Mouse (Mus musculus): ENCODE data around the gene Lin52. TPM values are rescaled to one million over a fixed set of nuclear protein-coding genes. Genes with fewer than 3 reads are reported as not detected.

Lin52 gene
- polyA plus RNA-seq (2014; fragmentation: Nextera tagmentation; extraction: Ambion mirVana) = 35.8 and 36.1 TPM in 2 replicates

DNA sequence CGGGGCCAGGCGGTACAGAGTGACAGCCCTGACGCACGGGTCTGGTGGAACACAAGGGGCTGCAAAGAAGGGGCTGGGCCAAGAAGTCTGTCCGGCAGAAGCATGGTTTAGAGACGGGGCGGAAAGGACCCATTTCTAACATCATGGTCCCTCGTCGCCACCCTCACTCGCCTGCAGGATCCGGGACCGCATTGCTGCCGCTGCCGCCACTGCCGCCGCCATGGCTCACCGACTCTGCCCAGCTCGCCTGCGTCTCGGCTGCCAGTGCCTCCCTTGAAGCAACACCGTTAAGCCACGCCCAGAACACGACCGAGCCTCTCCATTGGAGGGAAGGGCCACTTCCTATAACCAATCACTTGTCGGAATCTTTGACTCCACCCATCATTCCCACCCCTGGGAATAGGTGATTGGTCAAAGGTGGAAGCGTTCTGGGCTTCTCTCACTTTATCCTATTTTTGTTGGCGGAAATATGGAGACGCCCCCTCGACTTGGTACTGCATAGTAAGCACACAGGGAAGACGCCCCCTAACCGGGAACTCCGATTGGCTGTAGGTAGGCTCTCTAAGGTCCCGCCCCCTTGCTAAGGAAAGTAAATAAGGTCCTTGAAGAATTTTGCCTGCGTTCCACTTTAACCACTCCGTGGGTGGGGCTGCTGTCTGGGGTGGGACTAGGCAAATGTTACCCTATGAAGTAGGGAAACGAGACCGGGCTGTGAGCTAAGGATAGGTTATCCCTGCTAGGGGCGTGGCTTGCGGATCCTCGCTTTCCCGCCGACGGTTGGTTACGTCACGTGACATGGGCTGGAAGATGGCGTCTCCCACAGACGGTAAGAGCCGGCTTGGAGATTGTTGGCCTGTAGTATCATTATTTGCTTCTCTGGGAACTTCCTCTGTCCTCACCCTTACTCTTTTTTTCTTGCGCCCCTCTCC, at the start of gene Lin52, which contains the start of gene Aldh6a1:
Gene Lin52, plus strand, starts transcription at position 705 of the 929 bp plus-strand sequence.
Gene Aldh6a1, minus strand, starts transcription at position 287 of the 929 bp plus-strand sequence.
- no peak within 1 kb of the TSS for H3K27ac ChIP-seq (replicated peaks; ENCODE audit: low read depth, low read length)
- DNase-seq (ENCODE audit: low spot score) = peak; percentile 100
- peak; percentile 100 for ATAC-seq (replicated peaks; ENCODE audit: insufficient number of reproducible peaks, low FRiP score, low TSS enrichment, low read depth)

DNA sequence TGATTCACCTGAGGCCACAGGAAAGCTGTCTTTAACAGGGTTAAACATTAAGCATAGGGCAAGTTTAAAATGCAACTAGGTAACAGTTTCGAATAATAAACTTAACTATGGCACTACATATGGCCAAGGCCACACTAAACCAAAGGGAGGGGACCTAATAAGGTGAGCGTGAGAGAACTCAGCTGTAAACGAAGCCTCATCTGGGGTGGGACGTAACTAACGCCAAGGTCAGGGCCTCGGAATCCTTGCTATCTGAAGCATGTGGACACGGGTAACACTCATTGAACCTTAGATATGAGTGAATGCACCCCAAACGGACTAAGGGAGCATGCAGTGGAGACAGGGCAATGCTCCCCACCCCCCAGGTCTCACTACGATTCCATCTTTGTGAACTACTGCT, 48.3 kb upstream of the Lin52 start:
- Histone ChIP-seq H3K9ac (replicated peaks; ENCODE audit: low read length) (no peak overlapping the region), H3K9me3 (replicated peaks; ENCODE audit: control insufficient read depth, low read length) (no peaks in the 10 kb centered on the region), H3K4me3 (ENCODE audit: low read depth, low read length) (no peak overlapping the region), H3K36me3 (replicated peaks; ENCODE audit: control insufficient read depth, insufficient read depth, low read depth, low read length) (no peaks in the 10 kb centered on the region), H3K27me3 (ENCODE audit: control insufficient read depth, insufficient read depth, low read length) (no peaks in the 10 kb centered on the region), H3K4me1 (ENCODE audit: control insufficient read depth, insufficient read depth, low read length) (no peaks in the 10 kb centered on the region), H3K4me2 (ENCODE audit: low read depth, low read length) (no peak overlapping the region), H3K27ac (replicated peaks; ENCODE audit: low read depth, low read length) (no peak overlapping the region)
- 74% methylated on average over 9 of the region's 9 CpGs for WGBS
- no peak for ATAC-seq (replicated peaks; ENCODE audit: insufficient number of reproducible peaks, low FRiP score, low TSS enrichment, low read depth)
- no peak for DNase-seq (ENCODE audit: low spot score)

More for the DNA sequence above, at the start of gene Lin52, which contains the start of gene Aldh6a1:
- under 1% methylated on average over 48 of the region's 49 CpGs for WGBS
- Histone ChIP-seq H3K4me3 (ENCODE audit: low read depth, low read length) (peak within 1 kb of the TSS; percentile 60), H3K36me3 (replicated peaks; ENCODE audit: control insufficient read depth, insufficient read depth, low read depth, low read length) (no peaks in the 10 kb centered on the region), H3K9ac (replicated peaks; ENCODE audit: low read length) (peak within 1 kb of the TSS; percentile 63), H3K4me1 (ENCODE audit: control insufficient read depth, insufficient read depth, low read length) (no peaks in the 10 kb centered on the region), H3K9me3 (replicated peaks; ENCODE audit: control insufficient read depth, low read length) (no peaks in the 10 kb centered on the region), H3K4me2 (ENCODE audit: low read depth, low read length) (peak within 1 kb of the TSS; percentile 91), H3K27me3 (ENCODE audit: control insufficient read depth, insufficient read depth, low read length) (no peaks in the 10 kb centered on the region)

DNA sequence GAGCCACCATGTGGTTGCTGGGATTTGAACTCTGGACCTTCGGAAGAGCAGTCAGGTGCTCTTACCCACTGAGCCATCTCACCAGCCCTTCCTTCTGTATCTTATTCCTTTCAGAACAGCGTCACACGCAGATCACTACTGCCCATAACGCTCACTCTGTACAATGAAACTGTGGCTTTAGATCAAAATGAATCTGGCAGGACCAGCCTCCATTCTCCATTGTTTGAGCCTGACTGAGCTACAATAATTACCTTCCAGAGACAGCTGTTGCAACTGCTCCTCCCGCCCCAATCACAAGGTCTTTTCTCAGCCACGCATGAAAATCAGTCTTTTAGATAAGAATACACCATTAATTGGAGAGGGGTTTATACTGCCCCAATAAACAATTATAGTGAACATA, 46.7 kb upstream of the Lin52 start:
- no peaks in the 10 kb centered on the region for H3K9me3 ChIP-seq (replicated peaks; ENCODE audit: control insufficient read depth, low read length)
- no peak overlapping the region for H3K4me3 ChIP-seq (ENCODE audit: low read depth, low read length)
- WGBS = 93% methylated on average over 6 of the region's 6 CpGs
- no peak overlapping the region for H3K27ac ChIP-seq (replicated peaks; ENCODE audit: low read depth, low read length)
- H3K27me3 ChIP-seq (ENCODE audit: control insufficient read depth, insufficient read depth, low read length) = no peaks in the 10 kb centered on the region
- no peak overlapping the region for H3K4me2 ChIP-seq (ENCODE audit: low read depth, low read length)
- DNase-seq (ENCODE audit: low spot score) (no peak), ATAC-seq (replicated peaks; ENCODE audit: insufficient number of reproducible peaks, low FRiP score, low TSS enrichment, low read depth) (no peak)
- H3K36me3 ChIP-seq (replicated peaks; ENCODE audit: control insufficient read depth, insufficient read depth, low read depth, low read length) = no peaks in the 10 kb centered on the region
- H3K9ac ChIP-seq (replicated peaks; ENCODE audit: low read length) = no peak overlapping the region
- H3K4me1 ChIP-seq (ENCODE audit: control insufficient read depth, insufficient read depth, low read length) = no peaks in the 10 kb centered on the region

DNA sequence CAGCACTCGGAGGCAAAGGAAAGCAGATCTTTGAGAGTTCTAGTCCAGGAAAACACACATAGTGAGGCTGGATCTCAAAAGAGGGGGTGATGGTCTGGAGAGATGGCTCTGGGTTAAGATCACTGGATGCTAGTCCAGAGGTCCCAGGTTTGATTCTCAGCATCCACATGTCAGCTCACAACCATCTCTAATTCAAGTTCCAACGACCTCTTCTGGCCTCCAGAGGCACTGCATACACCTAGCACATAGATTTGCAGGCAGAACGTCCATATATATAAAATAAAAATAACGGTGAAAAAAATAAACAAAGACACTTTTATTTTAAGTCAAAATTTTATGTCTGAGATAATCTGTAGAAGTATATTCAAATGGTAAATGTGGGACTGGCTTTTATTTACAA, 44.0 kb upstream of the Lin52 start:
- no peaks in the 10 kb centered on the region for H3K27me3 ChIP-seq (ENCODE audit: control insufficient read depth, insufficient read depth, low read length)
- DNase-seq (ENCODE audit: low spot score) (no peak), ATAC-seq (replicated peaks; ENCODE audit: insufficient number of reproducible peaks, low FRiP score, low TSS enrichment, low read depth) (no peak)
- H3K27ac ChIP-seq (replicated peaks; ENCODE audit: low read depth, low read length) = no peak overlapping the region
- H3K9me3 ChIP-seq (replicated peaks; ENCODE audit: control insufficient read depth, low read length) = no peaks in the 10 kb centered on the region
- no peaks in the 10 kb centered on the region for H3K36me3 ChIP-seq (replicated peaks; ENCODE audit: control insufficient read depth, insufficient read depth, low read depth, low read length)
- no peak overlapping the region for H3K4me2 ChIP-seq (ENCODE audit: low read depth, low read length)
- WGBS = 57% methylated on average over 4 of the region's 4 CpGs
- H3K4me3 ChIP-seq (ENCODE audit: low read depth, low read length) = no peak overlapping the region
- no peaks in the 10 kb centered on the region for H3K4me1 ChIP-seq (ENCODE audit: control insufficient read depth, insufficient read depth, low read length)
- H3K9ac ChIP-seq (replicated peaks; ENCODE audit: low read length) = no peak overlapping the region

DNA sequence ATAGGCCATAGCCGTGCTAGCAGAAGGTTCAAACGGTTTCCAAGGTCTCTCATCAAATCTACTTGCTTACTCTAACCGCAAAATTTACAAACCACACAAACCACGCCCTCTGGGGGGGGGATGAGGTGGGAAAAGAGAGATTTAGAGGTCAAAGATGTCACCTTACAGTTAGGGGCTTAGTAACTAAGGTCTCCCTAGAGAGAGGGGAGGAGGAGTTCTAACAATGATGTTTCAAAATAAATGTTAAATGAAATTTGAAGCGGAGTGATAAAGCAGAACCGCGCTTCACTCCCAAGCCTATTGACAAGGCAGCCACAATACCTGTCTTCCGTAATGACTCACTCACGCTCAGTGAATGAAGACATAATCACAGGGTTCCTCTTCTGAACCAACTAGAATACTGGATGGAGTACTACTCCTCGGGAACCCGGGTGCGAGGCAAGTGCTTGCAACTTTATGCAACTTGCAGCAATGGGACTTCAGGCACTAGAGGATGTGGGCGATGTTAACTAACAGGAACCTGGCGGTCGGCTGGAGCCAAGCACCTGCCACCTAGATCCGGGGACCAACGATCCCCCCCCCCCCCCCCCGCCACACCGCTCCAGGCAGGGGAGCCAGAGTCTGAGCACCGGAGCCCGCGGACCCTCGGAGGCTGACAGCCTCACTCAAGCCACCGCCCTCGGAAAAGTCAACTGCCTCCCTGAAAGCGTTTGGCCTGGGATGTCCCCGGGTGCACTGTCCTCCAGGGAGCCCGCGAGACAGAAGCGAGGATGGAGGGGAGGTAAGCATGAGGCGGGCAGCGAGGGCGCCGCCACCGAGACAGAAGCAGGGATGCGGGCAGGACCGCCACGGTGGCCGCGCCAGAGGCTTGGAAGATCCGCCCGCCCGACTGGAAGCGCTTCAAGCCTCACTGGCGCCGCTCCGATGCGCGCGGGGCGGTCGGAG, 43.1 kb upstream of the Lin52 start:
- peak overlapping the region; percentile 95 for H3K4me2 ChIP-seq (ENCODE audit: low read depth, low read length)
- DNase-seq (ENCODE audit: low spot score) = peak; percentile 23
- no peaks in the 10 kb centered on the region for H3K27me3 ChIP-seq (ENCODE audit: control insufficient read depth, insufficient read depth, low read length)
- no peaks in the 10 kb centered on the region for H3K9me3 ChIP-seq (replicated peaks; ENCODE audit: control insufficient read depth, low read length)
- H3K4me3 ChIP-seq (ENCODE audit: low read depth, low read length) = peak overlapping the region; percentile 70
- peak; percentile 82 for ATAC-seq (replicated peaks; ENCODE audit: insufficient number of reproducible peaks, low FRiP score, low TSS enrichment, low read depth)
- H3K27ac ChIP-seq (replicated peaks; ENCODE audit: low read depth, low read length) = 0 out of 2 replicates have a peak overlapping the region, but pooled peaks have one; percentile 10
- H3K4me1 ChIP-seq (ENCODE audit: control insufficient read depth, insufficient read depth, low read length) = no peaks in the 10 kb centered on the region
- H3K9ac ChIP-seq (replicated peaks; ENCODE audit: low read length) = peak overlapping the region; percentile 77
- H3K36me3 ChIP-seq (replicated peaks; ENCODE audit: control insufficient read depth, insufficient read depth, low read depth, low read length) = no peaks in the 10 kb centered on the region
- WGBS = 2% methylated on average over 37 of the region's 52 CpGs

DNA sequence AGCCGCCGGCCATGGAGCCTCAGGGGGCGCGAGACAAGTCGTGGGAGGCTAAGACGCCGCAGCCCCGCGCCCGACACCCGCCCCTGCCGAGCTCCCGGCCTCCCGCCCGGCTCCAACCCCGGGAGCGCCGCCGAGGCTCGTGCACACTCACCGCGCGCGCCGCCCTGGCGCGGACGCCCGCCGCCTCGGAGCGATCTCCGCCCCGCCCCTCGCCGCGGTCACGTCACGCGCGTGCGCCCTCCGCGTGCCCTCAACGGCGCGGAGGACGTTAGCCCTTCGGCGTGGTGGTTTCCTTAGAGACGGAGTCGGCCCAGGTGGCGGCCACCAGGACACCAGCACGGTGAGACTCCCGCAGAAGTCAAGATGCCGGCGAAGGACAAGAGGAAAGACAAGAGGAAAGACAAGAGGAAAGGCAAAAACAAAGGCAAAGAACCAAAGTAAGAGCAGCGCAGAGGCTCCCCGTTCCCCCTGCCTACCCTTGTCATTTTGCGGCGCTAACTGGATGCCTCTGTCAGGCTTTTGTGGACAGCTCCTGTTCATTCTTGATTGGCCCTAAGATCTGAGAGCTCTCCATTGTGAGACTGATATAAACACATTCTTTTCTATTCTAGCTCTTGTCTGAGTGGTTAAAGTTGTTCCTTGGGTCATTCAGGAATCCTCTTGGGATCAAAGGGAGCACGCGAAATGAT, 42.3 kb upstream of the Lin52 start, which contains the start of the genes Entpd5 and Bbof1:
Gene Entpd5, minus strand, starts transcription at position 211 of the 689 bp plus-strand sequence.
Gene Bbof1, plus strand, starts transcription at position 253 of the 689 bp plus-strand sequence.
- H3K36me3 ChIP-seq (replicated peaks; ENCODE audit: control insufficient read depth, insufficient read depth, low read depth, low read length) = no peaks in the 10 kb centered on the region
- peak within 1 kb of the TSS; percentile 77 for H3K9ac ChIP-seq (replicated peaks; ENCODE audit: low read length)
- ATAC-seq (replicated peaks; ENCODE audit: insufficient number of reproducible peaks, low FRiP score, low TSS enrichment, low read depth) = peak; percentile 76
- 0 out of 2 replicates have a peak within 1 kb of the TSS, but pooled peaks have one; percentile 10 for H3K27ac ChIP-seq (replicated peaks; ENCODE audit: low read depth, low read length)
- no peaks in the 10 kb centered on the region for H3K9me3 ChIP-seq (replicated peaks; ENCODE audit: control insufficient read depth, low read length)
- peak within 1 kb of the TSS; percentile 95 for H3K4me2 ChIP-seq (ENCODE audit: low read depth, low read length)
- under 1% methylated on average over 59 of the region's 63 CpGs for WGBS
- peak within 1 kb of the TSS; percentile 70 for H3K4me3 ChIP-seq (ENCODE audit: low read depth, low read length)
- H3K27me3 ChIP-seq (ENCODE audit: control insufficient read depth, insufficient read depth, low read length) = no peaks in the 10 kb centered on the region
- peak; percentile 91 for DNase-seq (ENCODE audit: low spot score)
- no peaks in the 10 kb centered on the region for H3K4me1 ChIP-seq (ENCODE audit: control insufficient read depth, insufficient read depth, low read length)

DNA sequence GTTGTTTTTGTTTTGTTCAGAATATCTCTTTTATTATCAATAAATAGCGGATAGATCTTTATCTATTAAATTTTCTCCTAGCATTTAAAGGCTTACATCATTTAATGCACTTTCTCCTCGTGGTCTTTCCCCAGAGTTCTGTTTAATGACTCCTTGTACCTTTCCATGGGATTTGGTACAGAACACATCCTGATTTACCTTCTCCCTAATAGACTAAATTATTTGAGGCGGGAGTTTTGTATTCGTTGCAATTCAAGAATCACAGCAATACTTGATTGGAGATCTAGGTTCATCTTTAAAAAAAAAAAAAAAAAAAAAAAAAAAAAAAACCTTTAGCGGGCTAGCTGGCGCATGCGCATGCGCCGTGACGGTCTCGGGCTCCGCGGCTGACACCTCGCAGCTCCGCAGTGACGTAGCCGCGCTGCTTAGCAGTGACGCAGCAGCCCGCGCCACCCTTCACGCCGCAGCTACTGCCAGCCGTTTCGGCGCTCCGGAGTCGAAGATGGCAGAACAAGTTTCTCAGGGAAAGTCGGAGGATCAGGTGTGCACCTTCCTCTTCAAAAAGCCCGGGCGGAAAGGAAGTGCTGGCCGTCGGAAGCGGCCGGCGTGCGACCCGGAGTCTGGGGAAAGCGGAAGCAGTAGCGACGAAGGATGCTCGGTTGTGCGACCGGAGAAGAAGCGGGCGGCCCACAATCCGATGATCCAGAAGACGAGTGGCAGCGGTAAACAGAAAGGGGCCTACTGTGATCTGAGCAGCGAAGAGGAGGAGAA, 34.2 kb upstream of the Lin52 start, which contains the start of gene Rnf113a2:
Gene Rnf113a2, plus strand, starts transcription at position 363 of the 771 bp plus-strand sequence.
- DNase-seq (ENCODE audit: low spot score) (peak; percentile 91), ATAC-seq (replicated peaks; ENCODE audit: insufficient number of reproducible peaks, low FRiP score, low TSS enrichment, low read depth) (peak; percentile 72; the same call in 1 of the 2 replicates)
- Histone ChIP-seq H3K4me3 (ENCODE audit: low read depth, low read length) (peak within 1 kb of the TSS; percentile 44), H3K4me1 (ENCODE audit: control insufficient read depth, insufficient read depth, low read length) (no peaks in the 10 kb centered on the region), H3K27ac (replicated peaks; ENCODE audit: low read depth, low read length) (no peak within 1 kb of the TSS), H3K4me2 (ENCODE audit: low read depth, low read length) (peak within 1 kb of the TSS; percentile 53), H3K9me3 (replicated peaks; ENCODE audit: control insufficient read depth, low read length) (no peaks in the 10 kb centered on the region), H3K9ac (replicated peaks; ENCODE audit: low read length) (peak within 1 kb of the TSS; percentile 60), H3K36me3 (replicated peaks; ENCODE audit: control insufficient read depth, insufficient read depth, low read depth, low read length) (no peaks in the 10 kb centered on the region), H3K27me3 (ENCODE audit: control insufficient read depth, insufficient read depth, low read length) (no peaks in the 10 kb centered on the region)
- 3% methylated on average over 50 of the region's 50 CpGs for WGBS

Measured in embryonic facial prominence, embryonic 11.5 days (tissue).